In the genomic region with DNA sequence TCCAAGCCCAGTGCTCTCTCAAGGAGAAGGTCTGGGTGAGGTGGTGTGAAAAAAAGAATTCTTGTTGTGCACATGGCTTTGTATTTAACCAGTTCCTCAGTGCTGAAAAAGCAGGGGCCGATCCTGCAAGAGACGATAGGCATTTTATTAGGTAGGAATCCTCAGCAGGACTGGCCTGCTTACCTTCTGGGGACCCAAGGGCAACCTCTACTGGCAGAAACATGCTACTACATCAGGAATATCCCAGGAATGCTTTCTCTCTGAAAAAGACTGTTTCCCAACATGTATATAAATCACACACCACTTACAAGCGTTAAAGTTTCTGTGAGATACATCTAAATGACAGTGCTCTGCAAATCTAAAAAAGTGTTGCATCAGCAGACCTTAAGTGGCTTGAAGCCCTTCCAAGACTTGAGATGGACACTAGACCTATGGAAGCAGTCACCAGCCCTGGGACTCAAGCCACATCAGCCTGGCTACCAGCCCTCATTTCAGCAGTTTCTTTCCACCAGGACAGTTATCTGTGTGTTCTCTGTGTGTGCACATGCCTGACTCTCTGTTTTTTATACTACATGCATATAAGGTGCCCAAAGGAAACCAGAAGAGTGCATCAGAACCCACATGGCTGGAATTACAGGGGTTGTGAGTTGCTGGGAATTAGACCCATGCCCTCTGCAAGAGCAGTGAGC, we compare ENCODE assay signal across 9 mouse cellular contexts. TPM values are rescaled to one million over a fixed set of nuclear protein-coding genes. Genes with fewer than 3 reads are reported as not detected.
DNase-seq lines count a peak whose midpoint lies in the region; ATAC-seq and TF ChIP-seq lines count a peak whose summit lies in the region.
"Had no signal": no experiment of that assay in that cellular context is flagged by ENCODE, and none has a peak within 500 bp of the region (broad histone marks: within the 10 kb centered on the region; RNA-seq: fewer than 3 reads in every experiment).

No protein-coding gene starts in this region.

- intact Hi-C loops in gastrocnemius, postnatal 14 days (cut with DNase I; ENCODE audit: low total_unique reads): loop anchor here (2.0 to 5.0 kb wide), 2 partner anchors 30 to 45 kb away; no protein-coding TSS in a partner anchor

- in situ Hi-C loops in ES-E14 (cut with MboI; ENCODE audit: low sequenced_read_pairs in 2 of 2, unreplicated experiment in 2 of 2): no loop called here

- no peaks in the 10 kb centered on the region for H3K36me3 ChIP-seq in hindbrain, embryonic 11.5 days (ENCODE audit: control insufficient read depth, insufficient read depth, low read length)
- no peaks in the 10 kb centered on the region for H3K36me3 ChIP-seq in hindbrain, embryonic 16.5 days (ENCODE audit: control insufficient read depth, insufficient read depth, low read length)
- H3K36me3 ChIP-seq in ES-E14 (ENCODE audit: control insufficient read depth, insufficient read depth, low read length, poor library complexity, severe bottlenecking): no peaks in the 10 kb centered on the region
- no peaks in the 10 kb centered on the region for H3K36me3 ChIP-seq in midbrain, postnatal 0 days (ENCODE audit: insufficient read depth, low read length)
- H3K36me3 ChIP-seq: limb, embryonic 13.5 days had no signal

- H3K9me3 ChIP-seq in hindbrain, embryonic 11.5 days (ENCODE audit: control insufficient read depth, low read length): no peaks in the 10 kb centered on the region
- H3K9me3 ChIP-seq in hindbrain, embryonic 16.5 days (ENCODE audit: control insufficient read depth, low read length): no peaks in the 10 kb centered on the region
- no peaks in the 10 kb centered on the region for H3K9me3 ChIP-seq in ES-E14 (ENCODE audit: control insufficient read depth, insufficient read depth, low read depth, low read length)
- H3K9me3 ChIP-seq in midbrain, postnatal 0 days (ENCODE audit: low read length): no peaks in the 10 kb centered on the region
- H3K9me3 ChIP-seq: limb, embryonic 13.5 days had no signal

- no peak overlapping the region for H3K4me2 ChIP-seq in hindbrain, embryonic 11.5 days (replicated peaks; ENCODE audit: low read depth, low read length)
- no peak overlapping the region for H3K4me2 ChIP-seq in hindbrain, embryonic 16.5 days (ENCODE audit: low read length)
- H3K4me2 ChIP-seq in midbrain, postnatal 0 days (ENCODE audit: low read depth, low read length, poor library complexity, severe bottlenecking): no peak overlapping the region
- H3K4me2 ChIP-seq: limb, embryonic 13.5 days had no signal

- ATAC-seq in hindbrain, embryonic 11.5 days (ENCODE audit: low FRiP score): no peak
- no peak for ATAC-seq in hindbrain, embryonic 16.5 days
- no peak for ATAC-seq in midbrain, postnatal 0 days (ENCODE audit: low FRiP score)

- no peaks in the 10 kb centered on the region for H3K4me1 ChIP-seq in hindbrain, embryonic 11.5 days (replicated peaks; ENCODE audit: control insufficient read depth, insufficient read depth, low read length)
- H3K4me1 ChIP-seq in hindbrain, embryonic 16.5 days (ENCODE audit: control insufficient read depth, insufficient read depth, low read depth, low read length): peaks cover 2% of the 10 kb centered on the region; the same call in 1 of the 2 replicates
- no peaks in the 10 kb centered on the region for H3K4me1 ChIP-seq in ES-E14 (ENCODE audit: control insufficient read depth in 2 of 2, insufficient read depth in 2 of 2, low read length in 2 of 2, poor library complexity in 1 of 2)
- no peaks in the 10 kb centered on the region; the same call in 1 of the 2 replicates for H3K4me1 ChIP-seq in cerebellum, adult 2 months (ENCODE audit: control insufficient read depth, insufficient read depth, low read length)
- H3K4me1 ChIP-seq in midbrain, postnatal 0 days (ENCODE audit: insufficient read depth, low read length): 0 out of 2 replicates have a peak, but pooled peaks cover 3% of the 10 kb centered on the region

- no peak overlapping the region for H3K27ac ChIP-seq in hindbrain, embryonic 11.5 days (ENCODE audit: low read depth, low read length)
- no peak overlapping the region for H3K27ac ChIP-seq in hindbrain, embryonic 16.5 days (ENCODE audit: low read depth, low read length)
- H3K27ac ChIP-seq in ES-E14 (ENCODE audit: insufficient read depth, low read depth, low read length, poor library complexity, severe bottlenecking): no peak overlapping the region
- H3K27ac ChIP-seq in cerebellum, adult 2 months (ENCODE audit: insufficient read depth, low read length): no peak overlapping the region
- H3K27ac ChIP-seq in midbrain, postnatal 0 days (ENCODE audit: low read depth, low read length): no peak overlapping the region
- H3K27ac ChIP-seq: limb, embryonic 13.5 days had no signal

- no peaks in the 10 kb centered on the region for H3K27me3 ChIP-seq in hindbrain, embryonic 11.5 days (ENCODE audit: control insufficient read depth, insufficient read depth, low read length)
- no peaks in the 10 kb centered on the region for H3K27me3 ChIP-seq in hindbrain, embryonic 16.5 days (replicated peaks; ENCODE audit: control insufficient read depth, insufficient read depth, low read length)
- H3K27me3 ChIP-seq in cerebellum, adult 2 months (ENCODE audit: control insufficient read depth, insufficient read depth, low read length): no peaks in the 10 kb centered on the region
- no peaks in the 10 kb centered on the region for H3K27me3 ChIP-seq in midbrain, postnatal 0 days (ENCODE audit: insufficient read depth, low read length)

- TF ChIP-seq CTCF in cerebellum, adult 2 months (IDR thresholded peaks at IDR 0.05; ENCODE audit: borderline replicate concordance, insufficient read depth, low read depth, low read length): peak; percentile 87
- peak; percentile 84 for TF ChIP-seq CTCF in midbrain, postnatal 0 days (IDR thresholded peaks at IDR 0.05)

- 32% methylated on average over 3 of the region's 3 CpGs for WGBS in hindbrain, embryonic 11.5 days
- WGBS in hindbrain, embryonic 16.5 days: 20% methylated on average over 3 of the region's 3 CpGs
- 8% methylated on average over 3 of the region's 3 CpGs for WGBS in cerebellum, adult 2 months
- WGBS in midbrain, postnatal 0 days: 11% methylated on average over 3 of the region's 3 CpGs

- DNase-seq in hindbrain, embryonic 11.5 days (ENCODE audit: low spot score): peak; percentile 71
- peak; percentile 44 for DNase-seq in ES-E14 (ENCODE audit: low read depth, low spot score)
- DNase-seq in cerebellum, adult 2 months: peak; percentile 59 to 60
- peak; percentile 41 for DNase-seq in gastrocnemius, postnatal 14 days
- peak; percentile 56 to 80 for DNase-seq in layer of hippocampus, postnatal 14 days (ENCODE audit: low spot score in 2 of 2)
- DNase-seq in midbrain, postnatal 0 days (ENCODE audit: low spot score): peak; percentile 63
- DNase-seq in thymus, postnatal 10 days (ENCODE audit: low spot score in 2 of 2): no peak

- no peak overlapping the region for H3K4me3 ChIP-seq in hindbrain, embryonic 11.5 days (ENCODE audit: low read depth, low read length)
- no peak overlapping the region for H3K4me3 ChIP-seq in hindbrain, embryonic 16.5 days (ENCODE audit: low read length)
- H3K4me3 ChIP-seq in ES-E14 (ENCODE audit: insufficient read depth in 1 of 2, low read depth in 1 of 2, low read length in 2 of 2, poor library complexity in 1 of 2, severe bottlenecking in 1 of 2): no peak overlapping the region
- H3K4me3 ChIP-seq in cerebellum, adult 2 months (replicated peaks; ENCODE audit: insufficient read depth, low read depth, low read length): no peak overlapping the region
- H3K4me3 ChIP-seq in midbrain, postnatal 0 days (ENCODE audit: low read depth, low read length): no peak overlapping the region
- H3K4me3 ChIP-seq: limb, embryonic 13.5 days had no signal

- H3K9ac ChIP-seq in hindbrain, embryonic 11.5 days (ENCODE audit: low read depth, low read length): no peak overlapping the region
- H3K9ac ChIP-seq in hindbrain, embryonic 16.5 days (ENCODE audit: low read depth, low read length): no peak overlapping the region
- no peak overlapping the region for H3K9ac ChIP-seq in ES-E14 (ENCODE audit: insufficient read depth, low read depth, low read length, poor library complexity, severe bottlenecking)
- H3K9ac ChIP-seq in midbrain, postnatal 0 days (replicated peaks; ENCODE audit: low read length, poor library complexity, severe bottlenecking): no peak overlapping the region
- H3K9ac ChIP-seq: limb, embryonic 13.5 days had no signal

- TF ChIP-seq POLR2A in cerebellum, adult 2 months (IDR thresholded peaks at IDR 0.05; ENCODE audit: borderline replicate concordance, insufficient read depth, low read length): no peak

RNA-seq across cellular contexts. Expression of gene Higd1a, which starts 19.0 kb away (rescaled TPM):
- polyA plus RNA-seq in hindbrain, embryonic 11.5 days (2014; fragmentation: Nextera tagmentation; extraction: Ambion mirVana): 149 and 158 TPM in 2 replicates
- 160 and 166 TPM in 2 replicates for polyA plus RNA-seq in hindbrain, embryonic 16.5 days (2015; fragmentation: Nextera tagmentation; extraction: Ambion mirVana)
- total RNA-seq in ES-E14 (2012; rRNA removed): 63.5 and 81.2 TPM in 2 replicates
- 125 and 128 TPM in 2 replicates for polyA plus RNA-seq in cerebellum, adult 2 months (2012; rRNA removed)
- total RNA-seq in gastrocnemius, postnatal 14 days (2021): 100 to 1,000 TPM in 1 of 2 experiments, 10 to 100 TPM in 1; 97.2 to 109 TPM
- total RNA-seq in layer of hippocampus, postnatal 14 days (2021): 100 to 1,000 TPM in 1 of 2 experiments, 10 to 100 TPM in 1; 96.5 to 101 TPM
- 30.6 and 42.8 TPM in 2 replicates for total RNA-seq in midbrain, postnatal 0 days (2014; rRNA removed)
- polyA plus RNA-seq in midbrain, postnatal 0 days (2015; fragmentation: Nextera tagmentation; extraction: Ambion mirVana): 179 and 182 TPM in 2 replicates

RNA-seq across cellular contexts. Expression of gene Ackr2, which starts 21.0 kb away (rescaled TPM):
- 1.2 and 1.4 TPM in 2 replicates for polyA plus RNA-seq in hindbrain, embryonic 11.5 days (2014; fragmentation: Nextera tagmentation; extraction: Ambion mirVana)
- 3.5 and 3.8 TPM in 2 replicates for polyA plus RNA-seq in hindbrain, embryonic 16.5 days (2015; fragmentation: Nextera tagmentation; extraction: Ambion mirVana)
- 0.22 and 0.26 TPM in 2 replicates for total RNA-seq in ES-E14 (2012; rRNA removed)
- polyA plus RNA-seq in cerebellum, adult 2 months (2012; rRNA removed): 0.05 and 0.16 TPM in 2 replicates
- 1 to 10 TPM; 2.2 to 2.8 TPM for total RNA-seq in gastrocnemius, postnatal 14 days (2021)
- 1 to 10 TPM; 2.6 to 4.2 TPM for total RNA-seq in layer of hippocampus, postnatal 14 days (2021)
- total RNA-seq in midbrain, postnatal 0 days (2014; rRNA removed): 1.7 and 3.0 TPM in 2 replicates
- polyA plus RNA-seq in midbrain, postnatal 0 days (2015; fragmentation: Nextera tagmentation; extraction: Ambion mirVana): 0.78 and 0.96 TPM in 2 replicates

RNA-seq across cellular contexts. Expression of gene Ccdc13, which starts 37.9 kb away (rescaled TPM):
- polyA plus RNA-seq in hindbrain, embryonic 11.5 days (2014; fragmentation: Nextera tagmentation; extraction: Ambion mirVana): 2.4 and 4.0 TPM in 2 replicates
- polyA plus RNA-seq in hindbrain, embryonic 16.5 days (2015; fragmentation: Nextera tagmentation; extraction: Ambion mirVana): 2.8 and 3.6 TPM in 2 replicates
- 0.58 and 1.5 TPM in 2 replicates for total RNA-seq in ES-E14 (2012; rRNA removed)
- 15.1 and 18.5 TPM in 2 replicates for polyA plus RNA-seq in cerebellum, adult 2 months (2012; rRNA removed)
- under 1 TPM; 0.22 to 0.35 TPM for total RNA-seq in gastrocnemius, postnatal 14 days (2021)
- 1 to 10 TPM; 8.3 to 9.4 TPM for total RNA-seq in layer of hippocampus, postnatal 14 days (2021)
- 2.8 and 3.0 TPM in 2 replicates for total RNA-seq in midbrain, postnatal 0 days (2014; rRNA removed)
- 4.1 and 4.8 TPM in 2 replicates for polyA plus RNA-seq in midbrain, postnatal 0 days (2015; fragmentation: Nextera tagmentation; extraction: Ambion mirVana)

RNA-seq across cellular contexts. Expression of gene Cyp8b1, which starts 38.9 kb away (rescaled TPM):
- not detected in 2 replicates for polyA plus RNA-seq in hindbrain, embryonic 11.5 days (2014; fragmentation: Nextera tagmentation; extraction: Ambion mirVana)
- not detected in 2 replicates for polyA plus RNA-seq in hindbrain, embryonic 16.5 days (2015; fragmentation: Nextera tagmentation; extraction: Ambion mirVana)
- total RNA-seq in ES-E14 (2012; rRNA removed): not detected in 2 replicates
- not detected in 2 replicates for polyA plus RNA-seq in cerebellum, adult 2 months (2012; rRNA removed)
- not detected for total RNA-seq in gastrocnemius, postnatal 14 days (2021)
- total RNA-seq in layer of hippocampus, postnatal 14 days (2021): not detected
- not detected in 2 replicates for total RNA-seq in midbrain, postnatal 0 days (2014; rRNA removed)
- polyA plus RNA-seq in midbrain, postnatal 0 days (2015; fragmentation: Nextera tagmentation; extraction: Ambion mirVana): not detected in 2 replicates
- polyA plus RNA-seq: limb, embryonic 13.5 days had no signal

Comparison
In these comparisons a context has a peak if more than half of its experiments do, and no peak if none do; other contexts are left out.
1. DNase-seq: peak in hindbrain, embryonic 11.5 days (single experiment), ES-E14 (single experiment), cerebellum, adult 2 months (2 of 2), gastrocnemius, postnatal 14 days (single experiment), layer of hippocampus, postnatal 14 days (2 of 2) and midbrain, postnatal 0 days (single experiment); none in thymus, postnatal 10 days (0 of 2).